Mouse (Mus musculus) testis, adult 2 months (tissue): ENCODE results near the gene Crispld2.

Source experiments
- CTCF ChIP-seq: fragments of 200-500 bp; IDR thresholded peaks from 2 replicates; pipeline ENCODE4 v1.5.1; 2012; ENCODE audit warnings: low read depth, mild to moderate bottlenecking, inconsistent platforms, low read length, moderate library complexity; ENCODE audit not compliant: control insufficient read depth, insufficient read depth, insufficient replicate concordance
- POLR2A ChIP-seq: fragments of 200-500 bp; IDR thresholded peaks from 2 replicates; pipeline ENCODE4 v1.6.1; 2012; ENCODE audit warnings: low read depth, mild to moderate bottlenecking, inconsistent platforms, low read length, moderate library complexity; ENCODE audit not compliant: control insufficient read depth

DNA sequence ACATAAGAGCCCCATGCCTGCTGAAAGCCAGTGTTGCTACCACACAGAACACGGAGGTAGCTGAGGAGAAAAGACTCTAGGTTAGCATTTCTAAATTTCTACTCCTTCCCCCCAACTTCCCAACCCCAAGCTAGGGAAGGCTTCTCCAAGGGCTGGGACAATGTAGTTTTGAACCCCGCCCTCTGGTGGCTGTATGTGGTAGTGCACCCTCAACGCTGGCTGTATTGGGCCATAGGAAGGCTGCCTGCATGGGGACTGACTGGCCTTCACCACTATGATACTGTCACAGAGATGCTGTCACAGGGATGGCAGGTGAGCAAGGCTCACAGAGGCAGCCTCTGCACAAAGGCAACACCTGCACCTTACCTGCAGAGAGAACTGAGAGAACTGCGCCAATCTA lies 79.4 kb downstream of the Crispld2 start:
- TF ChIP-seq CTCF: peak; percentile 99
- no peak for TF ChIP-seq POLR2A
